Mouse (Mus musculus): Measurements from ENCODE around the gene Ppp1r16b.

Ppp1r16b gene

DNA sequence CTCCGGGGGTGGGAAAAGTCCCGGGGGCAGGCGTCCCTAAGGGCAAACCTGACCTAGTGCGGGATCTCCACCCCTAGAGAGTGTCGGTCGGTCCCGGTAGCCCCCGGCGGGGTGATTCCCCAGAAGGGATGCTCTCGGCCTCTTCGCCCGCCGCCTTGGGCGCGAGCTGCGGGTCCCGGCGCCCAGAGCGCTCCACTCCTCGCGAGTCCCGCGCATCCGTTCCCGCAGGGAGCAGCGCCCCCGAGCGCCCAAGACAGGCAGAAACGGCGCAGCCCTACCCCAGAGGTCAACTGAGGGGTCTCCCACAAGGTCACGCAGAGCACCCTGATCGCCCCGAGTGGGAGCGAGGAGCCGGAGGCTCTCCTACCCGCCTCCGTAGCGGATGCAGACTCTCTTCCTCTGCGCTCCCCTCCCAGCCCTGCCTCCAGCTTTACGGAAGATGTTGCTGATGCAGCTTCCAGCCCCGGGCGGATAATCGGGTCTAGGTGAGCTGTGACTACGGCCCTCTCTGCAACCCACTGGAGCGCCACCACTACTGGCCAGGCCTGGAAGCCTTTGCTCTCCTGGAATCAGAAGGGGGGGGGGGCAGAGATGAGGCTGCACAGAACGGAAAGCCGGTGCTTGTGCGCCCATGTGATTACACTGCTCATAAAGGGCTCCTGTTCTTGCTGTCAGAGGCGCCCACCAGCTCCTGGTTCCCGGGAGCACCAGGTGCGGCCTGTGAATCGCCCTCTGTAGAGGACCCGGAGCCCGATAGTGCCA is 2.7 kb downstream of the Ppp1r16b start:
- DNase-seq (ENCODE audit: extremely low spot score, low read depth, low spot score): no peak

DNA sequence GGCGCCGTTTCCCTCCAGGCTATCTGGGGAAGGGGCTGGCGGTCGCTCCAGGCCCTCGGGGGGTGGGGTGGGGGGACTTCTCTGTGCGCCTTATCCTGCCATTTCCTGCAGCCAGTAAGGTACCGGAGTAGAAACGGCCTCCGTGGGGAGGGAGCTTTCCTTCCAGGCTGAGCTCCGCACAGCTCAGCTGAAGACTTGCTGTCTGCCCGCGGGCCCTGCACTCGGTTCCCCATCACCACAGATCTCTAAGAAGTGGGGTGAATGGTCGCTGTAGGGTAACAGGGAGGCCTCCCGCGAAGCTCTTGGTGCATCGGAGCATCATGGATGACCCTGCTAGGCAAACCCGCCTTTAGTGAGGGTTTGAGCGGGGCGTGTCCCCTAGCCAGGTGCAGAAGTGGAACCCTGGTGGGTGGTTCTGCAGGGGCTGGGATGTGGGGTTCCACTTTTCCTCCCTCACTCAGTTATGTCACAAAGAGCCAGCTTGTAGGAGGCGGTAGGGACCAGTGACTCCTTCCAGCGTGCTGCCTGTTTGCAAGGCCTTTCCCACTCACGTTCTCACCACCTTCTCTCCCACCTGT is 3.3 kb downstream of the Ppp1r16b start:
- DNase-seq (ENCODE audit: extremely low spot score, low read depth, low spot score): no peak

DNA sequence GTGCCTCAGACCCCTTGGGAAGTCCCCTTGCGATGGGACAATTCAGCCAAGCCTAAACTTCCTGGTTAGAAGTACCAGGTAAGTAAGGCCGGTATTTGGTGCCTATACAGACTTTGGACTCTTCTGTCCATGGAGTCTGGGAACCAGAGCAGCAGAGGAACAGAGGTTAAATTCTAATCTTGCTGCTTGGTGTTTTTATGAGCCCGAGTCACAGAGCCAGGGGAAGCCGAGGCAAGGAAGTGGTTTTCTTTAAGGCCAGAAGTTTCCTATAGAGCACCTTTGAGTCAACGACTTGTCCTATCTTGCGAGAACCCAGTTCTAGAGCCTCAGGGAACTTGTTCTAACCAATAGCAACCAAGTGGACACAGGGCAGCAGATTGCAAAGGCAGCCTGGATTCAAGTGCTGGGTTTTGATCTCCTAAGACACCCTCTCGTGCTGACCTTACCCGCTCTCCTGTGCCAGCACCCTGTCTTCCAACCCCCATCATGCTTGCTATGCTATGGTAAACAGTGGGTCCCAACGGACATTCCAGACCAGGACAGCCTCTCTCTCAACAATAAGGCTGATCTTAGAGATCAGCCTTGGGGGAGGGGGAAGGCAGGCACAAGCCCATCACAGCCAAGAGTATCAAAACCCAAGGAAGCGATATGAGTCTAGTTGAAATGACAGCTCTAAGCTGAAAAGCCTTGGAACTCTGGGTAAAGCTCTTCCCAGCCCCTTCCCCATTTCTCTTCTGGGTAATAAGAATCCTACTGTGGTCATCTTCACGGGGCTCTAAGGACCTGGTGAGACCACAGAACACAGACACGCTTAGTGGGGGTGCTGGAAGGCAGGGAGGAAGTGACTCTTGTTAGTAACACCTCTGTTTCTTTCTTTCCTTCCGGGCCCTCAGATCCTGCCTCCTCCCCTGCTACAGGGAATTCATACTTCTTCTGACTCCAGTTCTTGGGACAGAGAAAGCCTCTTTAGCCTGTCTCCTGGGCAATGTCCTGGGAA is 4.3 kb downstream of the Ppp1r16b start:
- DNase-seq (ENCODE audit: extremely low spot score, low read depth, low spot score): no peak

DNA sequence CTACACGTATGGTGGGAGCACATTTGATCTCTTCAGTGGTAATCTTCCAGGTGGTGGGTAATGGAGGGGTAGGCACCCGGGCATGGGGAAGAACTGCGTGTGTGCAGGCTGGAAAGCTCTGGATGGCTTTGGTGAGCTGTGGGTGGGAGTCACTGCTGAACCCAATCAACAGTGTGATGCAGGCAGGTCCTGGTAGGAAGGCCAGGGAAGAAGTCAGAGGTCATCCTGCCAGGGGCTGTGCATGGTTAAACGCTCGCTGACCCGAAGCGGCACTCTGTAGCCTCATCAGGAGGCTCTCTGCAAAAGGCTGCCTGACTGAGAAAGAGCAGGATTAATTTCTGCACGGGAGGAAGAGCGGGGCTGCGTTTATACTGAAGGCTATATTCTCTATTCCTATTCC is 5.4 kb downstream of the Ppp1r16b start:
- no peak for DNase-seq (ENCODE audit: extremely low spot score, low read depth, low spot score)

DNA sequence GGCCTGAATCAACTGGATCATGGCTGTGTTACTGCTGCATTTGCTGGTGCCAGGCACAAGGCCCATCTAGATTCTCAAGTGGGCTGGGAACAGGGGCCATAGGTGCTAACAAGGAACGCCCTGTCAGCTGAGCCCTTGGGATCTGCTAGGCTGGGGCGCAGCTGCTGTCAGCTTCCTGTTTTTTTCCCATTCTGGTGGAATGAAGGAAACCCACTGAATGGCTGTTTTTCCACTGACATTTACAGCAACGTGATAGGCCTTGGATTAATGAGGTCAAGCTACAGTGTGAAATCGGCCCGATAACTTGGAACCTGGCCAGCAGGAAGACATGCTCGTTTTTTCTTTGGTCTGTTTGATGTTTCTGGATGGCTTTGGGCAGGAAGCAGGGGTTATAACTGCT is 7.6 kb downstream of the Ppp1r16b start:
- DNase-seq (ENCODE audit: extremely low spot score, low read depth, low spot score): no peak

DNA sequence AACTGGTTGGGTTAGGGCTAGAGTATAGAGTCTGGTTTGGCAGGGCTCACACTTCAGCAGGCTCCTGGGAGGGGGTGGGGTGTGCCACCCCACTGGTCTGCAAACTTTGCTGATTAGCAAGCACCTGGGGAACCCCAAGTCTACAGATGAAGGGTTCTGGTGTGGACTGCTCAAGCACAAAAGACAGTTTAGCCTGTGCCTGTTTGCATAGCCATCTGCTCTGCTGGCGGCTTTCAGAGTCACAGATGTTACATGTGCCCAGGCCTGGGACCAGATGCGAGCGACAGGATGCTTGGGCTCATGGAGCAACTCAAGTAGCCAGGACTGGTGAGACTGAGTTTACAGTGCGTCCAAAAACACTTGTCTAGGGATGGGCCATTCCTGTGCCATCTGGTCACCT is 8.3 kb downstream of the Ppp1r16b start:
- DNase-seq (ENCODE audit: extremely low spot score, low read depth, low spot score): no peak

DNA sequence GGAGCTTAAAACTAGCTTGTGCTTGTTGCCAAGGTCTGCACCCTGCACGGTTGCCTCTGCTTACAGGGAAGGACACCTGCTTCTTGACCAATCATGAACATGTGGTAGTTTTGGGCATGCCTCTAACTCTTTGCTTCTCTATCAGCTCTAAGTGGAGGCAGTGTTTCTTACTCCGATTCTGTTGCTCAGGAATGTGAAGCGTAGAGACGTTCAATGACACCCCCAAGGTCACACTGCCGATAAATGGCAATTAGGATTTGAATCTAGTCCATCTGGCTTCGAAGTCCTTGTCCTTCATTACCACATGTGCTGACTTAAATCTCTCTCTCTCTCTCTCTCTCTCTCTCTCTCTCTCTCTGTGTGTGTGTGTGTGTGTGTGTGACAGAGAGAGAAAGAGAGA is 8.9 kb downstream of the Ppp1r16b start:
- DNase-seq (ENCODE audit: extremely low spot score, low read depth, low spot score): no peak

DNA sequence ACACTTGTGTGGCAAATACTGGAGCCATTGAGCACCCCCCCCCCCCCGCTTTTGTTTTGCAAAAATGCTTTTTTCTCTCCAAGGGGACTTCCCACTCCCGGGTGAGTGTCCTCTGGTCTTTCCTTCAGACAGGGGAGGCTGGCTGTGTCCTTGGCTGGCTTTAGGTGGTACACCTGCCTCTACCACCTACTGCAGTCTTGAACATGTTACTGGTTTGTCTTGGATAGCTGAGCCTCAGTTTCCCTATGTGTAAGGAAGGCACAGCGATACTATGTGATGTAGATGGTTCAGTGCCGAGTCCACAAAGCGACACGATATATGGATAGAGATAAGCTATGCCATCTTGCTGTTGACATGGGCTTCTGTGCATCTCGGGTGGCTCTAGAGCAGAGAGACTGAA is 9.6 kb downstream of the Ppp1r16b start:
- DNase-seq (ENCODE audit: extremely low spot score, low read depth, low spot score): no peak

DNA sequence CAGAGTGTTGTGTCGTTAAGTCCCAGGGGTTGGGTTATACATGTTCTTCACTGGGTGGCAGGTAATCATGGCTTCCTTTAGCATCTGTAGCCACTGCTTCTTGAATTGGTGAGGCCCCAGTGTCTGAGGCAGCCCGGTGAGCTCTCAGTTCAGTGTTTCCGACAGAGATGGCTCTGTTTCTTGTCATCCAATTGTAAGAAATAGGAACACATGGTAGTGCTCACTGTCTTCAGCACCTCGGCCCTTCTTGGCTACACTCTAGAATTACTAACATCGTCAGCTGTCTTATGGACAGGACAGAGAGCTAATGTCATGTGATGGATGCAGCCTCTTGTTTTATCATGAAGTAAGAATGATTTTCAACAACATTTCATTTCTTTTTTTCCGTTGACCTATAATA is 10.0 kb downstream of the Ppp1r16b start:
- DNase-seq (ENCODE audit: extremely low spot score, low read depth, low spot score): no peak

DNA sequence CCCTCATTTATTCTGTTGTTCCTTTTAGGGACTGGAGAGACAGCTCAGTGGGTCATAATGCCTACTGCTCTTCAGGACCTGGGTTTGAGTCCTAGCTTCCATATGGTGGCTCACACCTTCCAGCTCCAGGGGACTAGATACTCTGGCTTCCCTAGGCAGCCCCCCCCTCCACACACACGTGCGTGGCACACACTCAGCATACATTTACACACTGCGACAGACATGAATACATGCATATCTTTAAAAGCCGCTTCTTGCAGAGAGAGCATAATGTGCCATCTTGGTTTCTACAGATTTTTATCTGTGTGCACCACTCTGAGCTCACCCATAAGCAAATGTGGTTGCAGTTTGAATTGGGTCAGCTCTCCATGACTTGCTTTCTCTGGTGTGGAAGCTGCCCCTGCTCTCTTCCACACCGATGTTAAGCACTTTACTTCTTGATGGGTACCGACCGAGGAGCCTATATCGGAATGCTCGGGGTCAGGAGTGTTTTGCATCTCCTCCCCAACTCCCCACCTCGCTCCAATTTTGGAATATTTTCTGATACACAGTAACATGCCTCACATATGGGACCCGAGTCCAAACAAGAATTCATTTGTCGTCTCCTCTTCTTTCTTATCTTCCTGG is 10.8 kb downstream of the Ppp1r16b start:
- no peak for DNase-seq (ENCODE audit: extremely low spot score, low read depth, low spot score)

DNA sequence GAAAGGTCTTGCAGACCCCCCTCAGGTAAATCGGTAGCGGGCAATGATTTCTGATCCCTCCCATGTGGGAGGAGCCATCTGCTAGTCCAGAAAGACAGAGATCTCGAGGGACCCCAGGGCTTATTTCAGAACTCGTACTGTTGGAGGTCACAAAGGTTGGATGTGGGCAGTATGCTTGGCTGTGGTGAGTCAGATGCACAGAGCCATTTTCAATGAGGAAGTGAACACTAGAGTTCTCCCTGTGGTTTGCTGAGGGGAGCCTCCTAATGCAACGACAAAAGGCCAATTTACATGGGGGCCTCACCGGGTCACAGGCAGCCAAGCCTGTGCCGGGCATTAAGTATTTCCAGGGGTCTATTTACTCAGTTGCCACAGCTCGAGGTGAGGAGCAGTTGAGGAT is 12.7 kb downstream of the Ppp1r16b start:
- DNase-seq (ENCODE audit: extremely low spot score, low read depth, low spot score): no peak

DNA sequence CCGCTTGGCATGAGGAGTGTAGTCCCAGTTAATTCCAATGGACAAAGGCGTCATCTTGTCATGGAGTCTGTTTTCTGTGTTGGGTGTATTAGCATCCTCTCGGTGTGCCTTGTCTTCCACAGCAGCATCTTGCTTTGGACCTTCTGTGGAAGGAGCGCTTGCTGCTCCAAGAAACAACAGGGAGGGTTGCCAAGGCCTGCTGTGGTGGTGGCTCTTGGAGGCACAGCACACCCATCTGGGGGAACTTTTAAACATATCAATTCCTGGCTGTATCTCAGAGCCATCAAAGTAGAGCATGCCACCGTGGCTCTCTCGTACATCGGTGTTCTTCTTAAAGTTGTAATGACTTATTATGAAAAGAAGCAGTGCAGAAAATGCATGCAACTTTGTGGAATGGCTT is 13.9 kb downstream of the Ppp1r16b start:
- no peak for DNase-seq (ENCODE audit: extremely low spot score, low read depth, low spot score)

DNA sequence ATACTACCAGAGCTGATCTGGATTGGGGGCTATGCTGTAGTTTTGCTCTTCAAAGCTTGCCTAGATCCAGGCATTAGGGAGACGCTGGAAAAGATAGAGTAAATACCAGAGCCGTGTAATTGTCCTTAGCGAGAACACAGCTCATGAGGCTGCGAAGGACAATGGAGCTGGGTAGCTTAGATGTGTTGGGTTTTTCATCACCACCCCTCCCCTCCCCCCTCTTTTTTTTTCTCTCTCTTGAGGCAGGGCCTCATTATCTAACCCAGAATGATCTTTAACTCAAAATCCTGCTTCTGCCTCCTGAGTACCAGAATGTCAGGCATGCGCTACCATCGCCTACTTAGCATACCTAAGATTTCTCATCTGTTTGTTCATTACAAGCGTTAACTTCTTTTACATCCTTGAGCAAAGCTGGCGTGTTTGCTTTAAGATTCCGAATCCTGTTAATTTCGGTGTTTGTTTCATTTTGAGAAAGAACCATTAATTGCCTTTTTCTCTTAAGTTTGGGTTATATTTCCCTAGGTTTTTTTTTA is 15.2 kb downstream of the Ppp1r16b start:
- DNase-seq (ENCODE audit: extremely low spot score, low read depth, low spot score): no peak

DNA sequence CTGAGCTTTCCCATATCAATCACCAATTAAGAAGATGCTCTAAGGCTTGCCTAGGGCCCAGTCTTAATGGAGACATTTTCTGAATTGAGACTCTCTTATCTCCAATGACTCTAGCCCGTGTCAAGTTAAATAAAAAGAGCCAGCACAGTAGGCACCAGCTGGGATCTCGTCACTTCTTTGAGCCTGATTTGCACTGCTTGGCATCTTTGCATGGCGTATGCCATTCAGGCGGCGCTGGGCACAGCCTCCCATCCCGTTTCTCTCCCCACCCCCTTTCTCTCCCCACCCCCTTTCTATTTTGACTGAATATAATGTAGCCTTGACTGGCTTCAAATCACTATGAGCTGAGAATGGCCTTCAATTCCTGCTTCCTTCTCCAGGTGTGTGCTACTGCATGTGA is 16.5 kb downstream of the Ppp1r16b start:
- no peak for DNase-seq (ENCODE audit: extremely low spot score, low read depth, low spot score)

DNA sequence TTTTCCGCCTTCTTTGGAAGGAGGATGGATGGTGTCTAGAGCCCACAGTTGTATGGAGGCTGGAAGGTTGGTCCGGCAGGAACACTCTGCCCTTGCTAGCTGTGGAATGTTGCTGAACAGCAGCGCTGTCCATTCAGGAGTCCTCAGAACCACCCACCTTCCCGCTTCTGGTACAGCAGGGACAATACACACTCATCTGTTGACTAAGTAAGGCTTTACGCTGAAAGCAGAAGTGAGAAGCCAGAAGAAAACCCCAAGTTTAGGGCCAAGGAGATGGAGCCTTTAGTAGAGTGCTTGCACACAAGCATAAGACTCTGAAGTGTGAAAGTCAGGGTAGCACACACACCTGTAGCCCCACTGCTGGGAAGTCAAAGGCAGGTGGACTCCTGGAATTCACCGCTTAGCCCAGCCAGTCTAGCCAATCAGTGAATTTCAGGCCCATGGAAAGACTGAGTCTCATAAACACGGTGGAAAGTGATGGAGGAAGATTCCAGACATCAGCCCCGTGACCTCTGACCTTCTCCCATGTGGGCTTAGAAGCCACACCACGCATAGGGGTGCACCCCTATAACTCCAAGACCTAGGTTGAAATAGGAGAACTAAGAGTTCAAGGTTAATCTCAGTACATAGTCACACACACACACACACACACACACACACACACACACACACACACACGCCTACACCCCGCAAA is 17.3 kb downstream of the Ppp1r16b start:
- DNase-seq (ENCODE audit: extremely low spot score, low read depth, low spot score): no peak

DNA sequence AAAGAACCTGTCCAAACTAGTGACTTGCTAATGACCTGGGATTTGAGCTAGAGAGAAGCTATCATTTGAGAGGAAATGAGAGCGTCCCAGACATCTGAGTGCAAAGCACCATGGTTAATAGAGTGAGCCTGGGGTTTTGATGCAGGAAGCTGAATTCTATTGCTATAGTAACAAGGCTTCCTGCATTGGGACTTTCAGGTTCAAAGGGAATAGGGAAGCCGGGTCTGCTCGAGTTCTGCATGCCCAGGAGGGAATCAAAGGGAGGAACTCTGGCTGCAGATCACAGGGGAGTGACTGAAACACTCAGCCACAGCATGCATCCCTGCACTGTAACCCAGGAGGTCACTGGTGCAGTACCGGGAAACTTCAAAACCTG is 17.8 kb downstream of the Ppp1r16b start:
- DNase-seq (ENCODE audit: extremely low spot score, low read depth, low spot score): no peak

DNA sequence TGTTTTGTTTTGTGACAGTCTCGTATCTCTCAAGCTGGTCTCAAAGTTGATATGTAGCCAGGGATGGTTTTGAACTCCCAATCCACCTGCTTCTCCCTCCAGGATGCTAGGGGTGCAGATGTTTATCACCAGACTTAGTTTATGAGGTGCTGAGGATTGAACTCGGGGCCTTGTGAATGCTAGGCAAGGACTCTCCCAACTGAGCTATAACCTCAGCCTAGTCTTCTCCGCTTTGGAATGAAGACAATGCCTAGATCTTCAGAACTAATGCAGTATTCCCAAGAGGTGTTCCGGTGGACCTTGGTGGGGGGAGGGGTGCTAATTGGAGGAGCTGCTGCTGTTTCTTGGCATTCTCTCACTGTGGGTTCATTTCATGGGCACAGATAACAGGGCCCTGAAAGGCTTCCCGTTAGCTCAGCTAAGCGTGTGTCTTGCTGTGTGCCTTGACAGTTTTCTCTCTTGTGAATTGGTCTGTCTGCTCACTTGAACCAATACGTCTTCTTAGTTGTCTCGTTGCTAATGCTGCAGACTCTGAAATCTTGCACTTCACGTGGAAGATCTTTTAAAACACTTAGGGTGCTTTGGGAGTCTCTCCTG is 19.1 kb downstream of the Ppp1r16b start:
- no peak for DNase-seq (ENCODE audit: extremely low spot score, low read depth, low spot score)

DNA sequence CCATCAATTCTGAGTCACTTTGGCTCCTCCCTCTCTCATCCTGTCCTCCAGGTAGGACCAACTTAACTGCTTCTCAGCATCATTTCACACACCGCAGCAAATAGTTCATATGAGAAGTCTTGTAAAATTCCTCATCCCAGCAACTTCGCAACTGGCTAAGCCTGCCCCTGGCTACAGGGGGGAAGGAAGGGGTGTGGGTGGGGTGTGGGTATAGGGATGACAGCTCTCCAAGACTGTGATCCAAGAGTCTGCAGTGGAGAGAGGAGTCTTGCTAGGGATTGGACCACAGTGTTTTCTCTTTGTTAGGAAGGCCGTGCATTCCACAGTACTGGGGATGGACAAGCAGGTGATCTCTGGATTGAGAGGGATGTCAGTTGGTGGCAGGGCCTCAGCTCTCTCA is 19.7 kb downstream of the Ppp1r16b start:
- no peak for DNase-seq (ENCODE audit: extremely low spot score, low read depth, low spot score)

DNA sequence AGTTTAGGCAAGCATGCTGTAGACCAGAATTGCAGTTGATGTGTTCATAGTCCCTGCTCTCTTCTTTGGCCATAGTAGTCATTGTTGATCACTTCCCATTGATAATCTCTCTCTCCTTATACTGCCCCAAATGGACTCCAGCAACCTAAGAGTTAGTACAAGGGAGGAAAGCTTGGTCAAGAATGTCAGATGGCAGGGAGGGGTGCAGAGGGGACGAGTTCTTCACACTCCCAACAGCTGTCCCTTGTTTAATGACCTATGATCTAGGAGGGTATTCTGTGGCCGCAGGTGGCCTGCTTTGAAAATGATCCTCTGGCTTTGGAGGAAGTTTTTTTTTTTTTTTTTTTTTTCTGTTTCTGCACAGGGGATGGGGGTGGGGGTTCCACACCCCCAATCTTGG is 21.2 kb downstream of the Ppp1r16b start:
- DNase-seq (ENCODE audit: extremely low spot score, low read depth, low spot score): no peak

DNA sequence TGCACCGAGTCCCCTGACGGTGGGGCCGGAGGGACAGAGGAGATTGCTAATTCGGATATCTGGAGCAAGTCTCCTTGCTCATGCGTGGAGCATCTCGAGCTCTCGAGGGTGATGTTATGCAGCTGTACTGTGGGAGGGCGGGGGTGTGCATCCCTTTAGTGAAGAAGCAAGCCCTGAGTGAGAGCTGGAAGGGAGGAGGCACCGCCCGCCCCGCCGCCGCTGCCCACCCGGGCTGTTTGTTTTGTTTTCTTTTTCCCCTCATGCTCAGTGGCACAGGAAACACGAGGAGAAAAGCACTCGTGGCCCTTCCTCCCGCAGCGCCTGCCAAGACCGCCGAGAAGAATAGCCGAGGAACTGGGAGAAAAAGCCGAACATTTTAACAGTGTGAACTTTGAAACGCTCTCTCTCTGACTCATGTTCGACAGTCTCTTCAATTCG is 22.6 kb downstream of the Ppp1r16b start:
- DNase-seq (ENCODE audit: extremely low spot score, low read depth, low spot score): no peak

Data from hindlimb bud, embryonic 11.5 days (tissue).